Mouse (Mus musculus) neural tube, embryonic 14.5 days (tissue): ENCODE data around the gene Gm11009. TPM values are rescaled to one million over a fixed set of nuclear protein-coding genes. Genes with fewer than 3 reads are reported as not detected.
"Not testable (repeated sequence)": the region's sequence is repeated elsewhere in the genome, so short reads cannot be mapped to it uniquely, and the experiment has no call there.

Experiments
- ATAC-seq: fragments of 200-750 bp; cut with Nextera tagmentation; 2 replicates; pipeline ENCODE4 v1.8.0; 2017; ENCODE audit warnings: low read depth, mild to moderate bottlenecking, moderate TSS enrichment, moderate library complexity
- H3K27ac ChIP-seq: fragments of 300-500 bp; sonication (generic); 2 replicates; pipeline ENCODE4 v1.5.1; 2014; ENCODE audit warnings: low read depth, mild to moderate bottlenecking, control low read depth, low read length, moderate library complexity, mixed read lengths
- H3K27me3 ChIP-seq: fragments of 300-500 bp; sonication (generic); 2 replicates; pipeline ENCODE4 v1.6.1; 2014; ENCODE audit warnings: low read length; ENCODE audit not compliant: control insufficient read depth, insufficient read depth
- H3K36me3 ChIP-seq: fragments of 300-500 bp; sonication (generic); 2 replicates; pipeline ENCODE4 v1.6.1; 2014; ENCODE audit warnings: low read length, mixed read lengths; ENCODE audit not compliant: control insufficient read depth, insufficient read depth
- H3K4me1 ChIP-seq: fragments of 300-500 bp; sonication (generic); 2 replicates; pipeline ENCODE4 v1.6.1; 2014; ENCODE audit warnings: low read length; ENCODE audit not compliant: control insufficient read depth, insufficient read depth
- H3K4me2 ChIP-seq: fragments of 300-500 bp; sonication (generic); 2 replicates; pipeline ENCODE4 v1.6.1; 2014; ENCODE audit warnings: mild to moderate bottlenecking, low read depth, low read length, control low read depth
- H3K4me3 ChIP-seq: fragments of 300-500 bp; sonication (generic); 2 replicates; pipeline ENCODE4 v1.5.1; 2014; ENCODE audit warnings: low read depth, low read length, control low read depth, mixed read lengths
- H3K9ac ChIP-seq: fragments of 300-500 bp; sonication (generic); replicated peaks from 2 replicates; pipeline ENCODE4 v1.6.1; 2014; ENCODE audit warnings: low read depth, mild to moderate bottlenecking, control low read depth, low read length, mixed read lengths
- H3K9me3 ChIP-seq: fragments of 300-500 bp; sonication (generic); 2 replicates; pipeline ENCODE4 v1.6.1; 2016; ENCODE audit warnings: low read length; ENCODE audit not compliant: control insufficient read depth
- WGBS: fragments of 180-500 bp; shearing (Covaris S2); extraction: QIAGEN DNeasy Blood & Tissue Kit; methylation state at CpG from one replicate; pipeline ENCODE4 v1.1.7; 2014; 5-methylcytosine and 5-hydroxymethylcytosine counted together
- polyA plus RNA-seq: library from polyadenylated mRNA; unstranded; fragments of >200 nt; fragmentation: Nextera tagmentation; extraction: Ambion mirVana; gene quantifications from 2 replicates; pipeline ENCODE4 v1.2.1, GENCODE M21; 2014

Gm11009 gene
- polyA plus RNA-seq = not detected in 2 replicates

- not testable (repeated sequence) for H3K4me1 ChIP-seq, H3K4me3 ChIP-seq, ATAC-seq, H3K9ac ChIP-seq, H3K4me2 ChIP-seq, H3K9me3 ChIP-seq, H3K27me3 ChIP-seq, H3K27ac ChIP-seq, H3K36me3 ChIP-seq
- no CpG with 5 or more reads among the region's 2 CpGs for WGBS
Measured at GRCm38 (mm10) chr2:176319394-176319793, at the start of gene Gm11009. TSS of gene Gm11009 (minus strand) at chr2:176319494.

Other genes with a start within 250 kb of the Gm11009 start
- gene Gm2004, start 169.7 kb downstream of the Gm11009 start, polyA plus RNA-seq = 0.49 and 0.88 TPM in 2 replicates
- gene 2210418O10Rik, start 92.9 kb downstream of the Gm11009 start, polyA plus RNA-seq = 7.0 and 7.2 TPM in 2 replicates
- gene Gm14435, start 104.1 kb upstream of the Gm11009 start, polyA plus RNA-seq = 9.8 and 11.6 TPM in 2 replicates
- 6.8 and 35.7 TPM in 2 replicates for gene Gm14434, start 167.3 kb upstream of the Gm11009 start, polyA plus RNA-seq
- gene Zfp967, start 201.6 kb upstream of the Gm11009 start, polyA plus RNA-seq = not detected in 2 replicates